Mouse (Mus musculus) neural tube, embryonic 14.5 days (tissue): ENCODE data around the gene Hmgcs2. TPM values are rescaled to one million over a fixed set of nuclear protein-coding genes. Genes with fewer than 3 reads are reported as not detected.

Source experiments
- ATAC-seq: fragments of 200-750 bp; cut with Nextera tagmentation; 2 replicates; pipeline ENCODE4 v1.8.0; 2017; ENCODE audit warnings: low read depth, mild to moderate bottlenecking, moderate TSS enrichment, moderate library complexity
- H3K27ac ChIP-seq: fragments of 300-500 bp; sonication (generic); 2 replicates; pipeline ENCODE4 v1.5.1; 2014; ENCODE audit warnings: low read depth, mild to moderate bottlenecking, control low read depth, low read length, moderate library complexity, mixed read lengths
- H3K27me3 ChIP-seq: fragments of 300-500 bp; sonication (generic); 2 replicates; pipeline ENCODE4 v1.6.1; 2014; ENCODE audit warnings: low read length; ENCODE audit not compliant: control insufficient read depth, insufficient read depth
- H3K36me3 ChIP-seq: fragments of 300-500 bp; sonication (generic); 2 replicates; pipeline ENCODE4 v1.6.1; 2014; ENCODE audit warnings: low read length, mixed read lengths; ENCODE audit not compliant: control insufficient read depth, insufficient read depth
- H3K4me1 ChIP-seq: fragments of 300-500 bp; sonication (generic); 2 replicates; pipeline ENCODE4 v1.6.1; 2014; ENCODE audit warnings: low read length; ENCODE audit not compliant: control insufficient read depth, insufficient read depth
- H3K4me2 ChIP-seq: fragments of 300-500 bp; sonication (generic); 2 replicates; pipeline ENCODE4 v1.6.1; 2014; ENCODE audit warnings: mild to moderate bottlenecking, low read depth, low read length, control low read depth
- H3K4me3 ChIP-seq: fragments of 300-500 bp; sonication (generic); 2 replicates; pipeline ENCODE4 v1.5.1; 2014; ENCODE audit warnings: low read depth, low read length, control low read depth, mixed read lengths
- H3K9ac ChIP-seq: fragments of 300-500 bp; sonication (generic); replicated peaks from 2 replicates; pipeline ENCODE4 v1.6.1; 2014; ENCODE audit warnings: low read depth, mild to moderate bottlenecking, control low read depth, low read length, mixed read lengths
- H3K9me3 ChIP-seq: fragments of 300-500 bp; sonication (generic); 2 replicates; pipeline ENCODE4 v1.6.1; 2016; ENCODE audit warnings: low read length; ENCODE audit not compliant: control insufficient read depth
- WGBS: fragments of 180-500 bp; shearing (Covaris S2); extraction: QIAGEN DNeasy Blood & Tissue Kit; methylation state at CpG from one replicate; pipeline ENCODE4 v1.1.7; 2014; 5-methylcytosine and 5-hydroxymethylcytosine counted together
- polyA plus RNA-seq: library from polyadenylated mRNA; unstranded; fragments of >200 nt; fragmentation: Nextera tagmentation; extraction: Ambion mirVana; gene quantifications from 2 replicates; pipeline ENCODE4 v1.2.1, GENCODE M21; 2014

The Hmgcs2 gene
- polyA plus RNA-seq, 1 experiment from 2014 or later = 6.5 TPM

- Histone ChIP-seq H3K27ac (no peak overlapping the region), H3K9ac (no peak overlapping the region), H3K4me1 (no peaks in the 10 kb centered on the region), H3K4me3 (no peak overlapping the region), H3K36me3 (no peaks in the 10 kb centered on the region), H3K4me2 (no peak overlapping the region), H3K27me3 (no peaks in the 10 kb centered on the region), H3K9me3 (no peaks in the 10 kb centered on the region)
- 82% methylated on average over 2 of the region's 2 CpGs for WGBS
- ATAC-seq = no peak
Observed at GRCm38 (mm10) chr3:98249378-98249777, 30.9 kb upstream of the Hmgcs2 start.

- no peak overlapping the region for H3K4me3 ChIP-seq
- H3K4me1 ChIP-seq = no peaks in the 10 kb centered on the region
- ATAC-seq = no peak
- WGBS = 83% methylated on average over 11 of the region's 11 CpGs
- H3K4me2 ChIP-seq = no peak overlapping the region
- no peak overlapping the region for H3K27ac ChIP-seq
- no peaks in the 10 kb centered on the region for H3K36me3 ChIP-seq
- H3K27me3 ChIP-seq = no peaks in the 10 kb centered on the region
- no peak overlapping the region for H3K9ac ChIP-seq
- H3K9me3 ChIP-seq = no peaks in the 10 kb centered on the region
Observed at GRCm38 (mm10) chr3:98249833-98250448, 30.3 kb upstream of the Hmgcs2 start.

GRCm38 (mm10) chr3:98254059-98254458, 26.2 kb upstream of the Hmgcs2 start:
- Histone ChIP-seq H3K9ac (no peak overlapping the region), H3K4me1 (no peaks in the 10 kb centered on the region), H3K27me3 (no peaks in the 10 kb centered on the region), H3K36me3 (no peaks in the 10 kb centered on the region), H3K9me3 (no peaks in the 10 kb centered on the region), H3K4me2 (no peak overlapping the region), H3K27ac (no peak overlapping the region), H3K4me3 (no peak overlapping the region)
- no peak for ATAC-seq
- WGBS = 96% methylated on average over 2 of the region's 3 CpGs

GRCm38 (mm10) chr3:98254656-98255583, 25.3 kb upstream of the Hmgcs2 start:
- ATAC-seq = no peak

GRCm38 (mm10) chr3:98258723-98259122, 21.5 kb upstream of the Hmgcs2 start:
- no peak overlapping the region for H3K27ac ChIP-seq
- H3K9me3 ChIP-seq = no peaks in the 10 kb centered on the region
- no peak overlapping the region for H3K4me2 ChIP-seq
- H3K36me3 ChIP-seq = no peaks in the 10 kb centered on the region
- no peaks in the 10 kb centered on the region for H3K4me1 ChIP-seq
- no peaks in the 10 kb centered on the region for H3K27me3 ChIP-seq
- H3K4me3 ChIP-seq = no peak overlapping the region
- WGBS = 93% methylated on average over 4 of the region's 4 CpGs
- H3K9ac ChIP-seq = no peak overlapping the region
- ATAC-seq = no peak

More at GRCm38 (mm10) chr3:98254656-98255583, 25.3 kb upstream of the Hmgcs2 start:
- no peak overlapping the region for H3K9ac ChIP-seq
- 90% methylated on average over 8 of the region's 8 CpGs for WGBS
- H3K27ac ChIP-seq = no peak overlapping the region
- no peak overlapping the region for H3K4me3 ChIP-seq
- H3K4me1 ChIP-seq = no peaks in the 10 kb centered on the region
- no peaks in the 10 kb centered on the region for H3K9me3 ChIP-seq
- no peaks in the 10 kb centered on the region for H3K36me3 ChIP-seq
- no peaks in the 10 kb centered on the region for H3K27me3 ChIP-seq
- H3K4me2 ChIP-seq = no peak overlapping the region

GRCm38 (mm10) chr3:98259271-98259751, 20.9 kb upstream of the Hmgcs2 start:
- Histone ChIP-seq H3K9me3 (no peaks in the 10 kb centered on the region), H3K27me3 (no peaks in the 10 kb centered on the region), H3K36me3 (no peaks in the 10 kb centered on the region), H3K4me2 (no peak overlapping the region), H3K4me3 (no peak overlapping the region), H3K9ac (no peak overlapping the region), H3K4me1 (no peaks in the 10 kb centered on the region), H3K27ac (no peak overlapping the region)
- WGBS = 91% methylated on average over 5 of the region's 5 CpGs
- no peak for ATAC-seq

- Histone ChIP-seq H3K36me3 (no peaks in the 10 kb centered on the region), H3K4me2 (no peak overlapping the region), H3K27me3 (no peaks in the 10 kb centered on the region), H3K27ac (no peak overlapping the region), H3K9me3 (no peaks in the 10 kb centered on the region), H3K9ac (no peak overlapping the region), H3K4me3 (no peak overlapping the region), H3K4me1 (no peaks in the 10 kb centered on the region)
- no peak for ATAC-seq
- whole genome bisulfite sequencing = 89% methylated on average over 3 of the region's 3 CpGs
Observed at GRCm38 (mm10) chr3:98260534-98260933, 19.7 kb upstream of the Hmgcs2 start.

- Histone ChIP-seq H3K4me2 (no peak overlapping the region), H3K4me1 (no peaks in the 10 kb centered on the region), H3K36me3 (no peaks in the 10 kb centered on the region), H3K27ac (no peak overlapping the region), H3K4me3 (no peak overlapping the region), H3K27me3 (no peaks in the 10 kb centered on the region), H3K9ac (no peak overlapping the region), H3K9me3 (no peaks in the 10 kb centered on the region)
- no peak for ATAC-seq
- 93% methylated on average over 4 of the region's 4 CpGs for WGBS
Observed at GRCm38 (mm10) chr3:98261415-98261814, 18.8 kb upstream of the Hmgcs2 start.

- Histone ChIP-seq H3K9me3 (no peaks in the 10 kb centered on the region), H3K36me3 (no peaks in the 10 kb centered on the region), H3K4me2 (no peak overlapping the region), H3K4me1 (no peaks in the 10 kb centered on the region), H3K9ac (no peak overlapping the region), H3K27ac (no peak overlapping the region), H3K27me3 (no peaks in the 10 kb centered on the region), H3K4me3 (no peak overlapping the region)
- no peak for ATAC-seq
- WGBS = 97% methylated on average over 2 of the region's 2 CpGs
Observed at GRCm38 (mm10) chr3:98262133-98262532, 18.1 kb upstream of the Hmgcs2 start.
